Mouse (Mus musculus): Measurements from ENCODE around the gene Itga10.
"Not testable (repeated sequence)": the region's sequence is repeated elsewhere in the genome, so short reads cannot be mapped to it uniquely, and the experiment has no call there.

Gene Itga10

GRCm38 (mm10) chr3:96645018-96645649 lies at the start of gene Itga10:
TSS of gene Itga10 (plus strand) at chr3:96645584.
- DNase-seq (ENCODE audit: low spot score): peak; percentile 60

DNA sequence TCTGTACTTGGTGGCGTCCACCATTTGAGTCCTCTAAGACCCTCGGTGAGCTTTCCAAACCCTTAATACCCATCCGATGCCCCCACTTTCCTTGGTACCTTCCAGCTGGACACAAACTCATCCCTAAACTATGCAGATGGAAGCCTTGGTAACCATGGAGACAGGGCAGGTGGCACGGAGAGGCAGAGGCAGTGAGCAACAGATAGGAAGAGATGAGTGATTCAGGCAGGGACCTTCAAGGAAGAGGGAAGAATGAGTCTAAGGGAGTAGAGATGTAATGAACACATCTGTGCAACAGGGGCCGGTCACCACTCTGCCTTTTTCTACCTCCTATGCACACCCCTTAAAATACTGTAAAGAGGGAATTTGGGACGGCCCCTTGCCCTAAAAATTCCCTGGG lies 49.7 kb upstream of the Itga10 start:
- peak; percentile 40 for DNase-seq (ENCODE audit: low spot score)

GRCm38 (mm10) chr3:96596228-96596707 lies 49.1 kb upstream of the Itga10 start, which contains the start of gene Ankrd34a:
TSS of gene Ankrd34a (plus strand) at chr3:96596636.
- DNase-seq (ENCODE audit: low spot score): peak; percentile 42

- no peak for DNase-seq (ENCODE audit: low spot score)
Measured at GRCm38 (mm10) chr3:96596855-96597254, 48.5 kb upstream of the Itga10 start.

- DNase-seq (ENCODE audit: low spot score): peak; percentile 62
Measured at GRCm38 (mm10) chr3:96597435-96597891, 47.9 kb upstream of the Itga10 start.

DNA sequence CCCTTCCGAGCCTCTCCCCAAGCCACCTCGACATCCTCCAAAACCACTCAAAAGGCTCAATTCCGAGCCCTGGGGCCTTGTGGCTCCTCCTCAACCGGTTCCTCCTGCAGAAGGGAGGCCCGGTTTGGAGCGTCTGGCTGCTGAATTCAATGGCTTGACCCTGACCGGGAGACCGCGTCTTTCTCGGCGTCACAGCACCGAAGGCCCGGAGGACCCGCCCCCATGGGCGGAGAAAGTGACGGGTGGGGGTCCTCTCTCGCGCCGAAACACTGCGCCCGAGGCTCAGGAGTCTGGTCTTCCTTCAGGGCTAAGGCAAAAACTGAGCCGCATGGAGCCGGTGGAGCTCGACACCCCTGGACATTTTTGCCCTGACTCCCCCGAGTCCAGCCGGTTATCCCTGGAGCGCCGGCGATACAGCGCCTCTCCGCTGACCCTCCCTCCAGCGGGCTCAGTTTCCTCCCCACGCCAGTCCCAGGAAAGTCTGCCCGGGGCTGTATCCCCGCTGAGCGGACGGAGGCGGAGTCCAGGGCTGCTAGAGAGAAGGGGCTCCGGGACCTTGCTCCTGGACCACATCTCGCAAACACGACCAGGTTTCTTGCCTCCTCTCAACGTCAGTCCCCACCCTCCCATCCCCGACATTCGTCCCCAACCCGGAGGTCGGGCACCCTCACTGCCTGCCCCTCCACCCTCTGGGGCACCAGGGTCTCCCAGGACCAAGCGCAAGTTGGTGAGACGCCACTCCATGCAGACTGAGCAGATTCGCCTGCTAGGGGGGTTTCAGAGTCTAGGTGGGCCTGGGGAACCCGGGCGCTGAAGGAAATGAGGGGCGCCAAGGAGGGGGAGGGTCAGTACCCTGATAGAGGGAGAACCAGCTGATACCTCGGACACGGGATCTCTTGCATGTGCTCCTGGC lies 47.0 kb upstream of the Itga10 start:
- DNase-seq (ENCODE audit: low spot score): peak; percentile 79

GRCm38 (mm10) chr3:96599069-96599393 lies 46.4 kb upstream of the Itga10 start:
- peak; percentile 15 for DNase-seq (ENCODE audit: low spot score)

DNA sequence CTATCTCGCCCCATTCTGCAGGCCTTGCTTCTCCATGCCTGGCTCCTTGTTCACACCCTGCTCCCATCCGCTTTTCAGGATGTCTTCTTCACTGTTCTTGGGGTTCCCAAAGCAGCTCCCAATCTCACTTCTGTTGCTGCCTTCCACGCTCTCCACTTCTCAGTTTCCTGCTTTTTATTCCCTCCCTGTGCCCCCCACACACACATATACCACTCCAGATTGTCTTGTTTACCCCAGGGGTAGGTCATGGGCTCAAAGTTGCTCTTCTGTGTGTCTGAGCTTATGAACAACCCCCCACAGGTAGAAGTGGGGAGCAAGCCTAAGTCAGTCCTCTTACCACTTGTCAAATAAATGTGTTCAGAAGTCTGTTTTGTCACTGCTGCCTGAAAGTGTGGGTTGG lies 46.0 kb upstream of the Itga10 start:
- DNase-seq (ENCODE audit: low spot score): no peak

GRCm38 (mm10) chr3:96600639-96601250 lies 44.6 kb upstream of the Itga10 start, which contains the start of gene Lix1l:
TSS of gene Lix1l (plus strand) at chr3:96601149.
- peak; percentile 97 for DNase-seq (ENCODE audit: low spot score)

DNA sequence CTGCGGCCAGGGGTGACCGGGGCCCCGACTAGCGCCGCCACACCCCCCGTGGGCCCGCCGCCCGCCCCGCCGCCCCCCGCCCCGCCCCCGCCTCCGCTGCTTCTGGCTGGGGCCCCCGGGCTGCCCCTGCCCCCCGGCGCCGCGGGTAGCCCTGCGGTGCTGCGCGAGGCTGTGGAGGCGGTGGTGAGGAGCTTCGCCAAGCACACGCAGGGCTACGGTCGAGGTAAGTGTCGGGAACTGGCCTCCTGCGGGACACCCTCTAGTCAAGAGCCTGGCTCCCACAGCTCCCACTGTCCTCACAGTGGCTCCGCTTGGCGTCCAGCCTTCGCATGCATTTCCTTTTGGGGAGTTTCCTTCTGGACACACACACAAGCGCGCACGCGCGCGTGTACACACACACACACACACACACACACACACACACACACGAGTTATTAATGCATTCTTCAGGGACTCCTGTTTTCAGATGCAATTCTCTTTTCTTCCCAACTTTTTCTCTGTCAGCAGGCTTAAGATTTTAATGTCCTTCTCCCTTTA lies 44.1 kb upstream of the Itga10 start:
- peak; percentile 66 for DNase-seq (ENCODE audit: low spot score)

DNA sequence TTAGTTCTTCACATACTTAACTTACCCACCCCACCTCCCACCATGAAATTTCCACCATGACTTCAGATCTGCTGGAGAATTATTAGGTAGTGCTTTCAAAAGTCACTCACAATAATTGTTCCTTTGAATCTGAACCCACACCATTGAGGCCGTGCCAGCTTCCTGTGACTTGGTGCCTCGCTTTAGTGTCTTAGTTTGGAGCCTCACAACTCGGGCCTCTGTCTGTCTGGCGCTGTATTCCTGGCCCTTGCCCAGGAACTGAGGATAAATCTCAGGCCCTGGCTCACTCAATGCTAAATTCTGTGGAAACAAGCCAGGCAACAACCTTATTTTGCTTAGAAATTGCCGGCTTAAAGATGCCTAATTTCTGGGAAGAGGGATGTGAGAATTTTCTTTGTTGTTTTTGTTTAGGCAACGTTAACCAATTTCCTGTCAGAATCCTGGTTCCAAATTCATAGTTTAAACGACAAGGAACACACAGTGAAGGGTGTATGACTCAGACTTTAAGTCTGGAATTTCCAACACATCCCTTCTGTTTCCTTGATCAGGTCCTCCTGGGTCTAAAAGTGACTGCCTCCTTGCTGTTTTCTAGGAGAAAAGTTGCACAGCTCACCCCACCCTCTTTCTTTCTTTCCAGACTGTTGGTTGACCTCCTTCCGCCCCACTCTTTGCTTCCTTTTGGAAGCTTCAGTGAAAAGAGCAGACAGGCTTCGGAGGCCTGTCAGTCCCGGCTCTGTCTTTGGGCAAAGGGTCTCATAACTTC lies 43.3 kb upstream of the Itga10 start:
- no peak for DNase-seq (ENCODE audit: low spot score)

DNA sequence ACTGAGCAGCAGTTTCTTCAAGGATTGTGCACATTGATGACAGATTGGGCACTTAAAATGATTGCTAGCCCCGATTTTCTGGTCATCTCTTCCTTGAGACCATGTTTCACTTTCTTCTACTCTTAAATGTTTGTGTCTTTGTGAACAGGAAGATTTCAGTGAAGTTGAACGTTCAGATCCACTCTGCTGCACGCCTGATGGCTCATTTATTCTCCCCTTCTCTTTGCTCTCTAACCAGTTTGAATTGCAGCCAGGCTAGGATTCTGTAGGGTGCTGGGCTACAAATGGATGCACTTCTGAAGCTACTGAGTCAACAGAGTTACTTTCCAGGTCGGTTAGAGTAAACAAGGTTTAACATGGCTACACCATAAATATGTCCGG lies 42.7 kb upstream of the Itga10 start:
- DNase-seq (ENCODE audit: low spot score): no peak

DNA sequence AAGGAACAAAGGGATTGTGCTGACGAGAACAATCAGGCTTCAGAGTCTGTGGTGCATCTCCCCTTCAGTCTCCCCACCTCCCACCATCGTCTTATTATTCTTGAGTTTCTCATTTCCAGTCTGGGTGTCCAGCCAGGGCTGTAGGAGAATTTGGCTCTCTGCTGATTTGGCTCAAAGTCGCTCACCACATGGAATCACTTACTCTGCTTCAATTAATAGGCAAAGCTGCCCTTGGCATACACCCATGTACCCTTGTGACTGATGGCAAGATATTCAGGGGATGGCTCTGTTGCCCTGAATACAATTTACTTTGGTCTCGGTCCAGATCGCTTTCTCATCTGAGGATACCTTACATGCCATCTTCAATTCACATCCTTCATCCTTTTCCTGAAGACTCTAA lies 42.1 kb upstream of the Itga10 start:
- DNase-seq (ENCODE audit: low spot score): no peak

- DNase-seq (ENCODE audit: low spot score): not testable (repeated sequence)
Measured at GRCm38 (mm10) chr3:96606007-96606406, 39.4 kb upstream of the Itga10 start.

GRCm38 (mm10) chr3:96606618-96607017 lies 38.8 kb upstream of the Itga10 start:
- DNase-seq (ENCODE audit: low spot score): no peak

- no peak for DNase-seq (ENCODE audit: low spot score)
Measured at GRCm38 (mm10) chr3:96617941-96618340, 27.4 kb upstream of the Itga10 start.

DNA sequence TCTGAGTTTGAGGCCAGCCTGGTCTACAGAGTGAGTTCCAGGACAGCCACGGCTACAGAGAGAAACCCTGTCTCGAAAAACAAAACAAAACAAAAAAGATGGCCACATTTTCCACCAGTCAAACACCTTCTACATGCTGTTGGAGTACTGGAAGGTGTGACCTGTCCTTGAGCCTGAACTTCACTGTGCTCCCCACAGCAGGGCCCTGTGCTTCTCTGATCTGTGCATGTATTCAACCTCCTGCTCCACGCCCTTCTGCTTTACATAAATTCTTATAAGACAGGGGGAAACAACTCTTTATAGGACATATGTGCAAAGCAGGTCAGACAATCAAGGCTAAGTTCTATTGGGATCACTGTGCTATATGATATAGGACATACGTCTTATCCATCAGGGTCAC lies 22.2 kb upstream of the Itga10 start:
- no peak for DNase-seq (ENCODE audit: low spot score)

GRCm38 (mm10) chr3:96629729-96630600 lies 15.4 kb upstream of the Itga10 start, which contains the start of gene Rbm8a:
TSS of gene Rbm8a (plus strand) at chr3:96629933.
- DNase-seq (ENCODE audit: low spot score): peak; percentile 100

- no peak for DNase-seq (ENCODE audit: low spot score)
Measured at GRCm38 (mm10) chr3:96632058-96632457, 13.3 kb upstream of the Itga10 start.

DNA sequence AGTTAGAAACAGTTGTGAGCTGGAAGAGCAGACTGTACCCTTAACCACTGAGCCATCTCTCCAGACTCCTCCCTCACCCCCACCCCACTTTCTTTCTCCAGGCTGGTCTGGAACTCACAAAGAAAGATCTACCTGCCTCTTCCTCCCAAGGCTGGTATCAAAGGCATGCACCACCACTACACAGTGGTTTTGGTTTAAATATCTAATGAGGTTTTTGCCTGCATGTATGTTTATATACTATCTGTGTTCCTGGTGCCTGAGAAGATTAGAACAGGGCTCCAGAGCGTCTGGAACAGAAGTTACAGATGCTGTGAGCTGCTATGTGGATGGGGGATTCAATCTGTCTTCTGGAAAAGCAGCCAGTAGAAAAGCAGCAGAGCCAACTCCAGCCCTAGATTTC lies 11.4 kb upstream of the Itga10 start:
- no peak for DNase-seq (ENCODE audit: low spot score)

Data from retina, embryonic 14.5 days (tissue).